Mouse (Mus musculus) c-Kit-negative CD71-positive TER-119-positive erythroid progenitor cells, embryonic 14.5 days (primary cell): Measurements from ENCODE around the gene Bfsp2.
"Not testable (repeated sequence)": the region's sequence is repeated elsewhere in the genome, so short reads cannot be mapped to it uniquely, and the experiment has no call there.

Source experiments
- DNase-seq: peaks from one replicate; pipeline ENCODE4 v3.0.0-alpha.2; 2013; ENCODE audit warnings: low read depth, low spot score

Gene Bfsp2

GRCm38 (mm10) chr9:103430431-103431220 is 49.6 kb downstream of the Bfsp2 start:
- no peak for DNase-seq

- DNase-seq, result no peak
Observed at GRCm38 (mm10) chr9:103426425-103426824, 53.8 kb downstream of the Bfsp2 start.

- DNase-seq, result no peak
Observed at GRCm38 (mm10) chr9:103424869-103425268, 55.4 kb downstream of the Bfsp2 start.

- no peak for DNase-seq
Observed at GRCm38 (mm10) chr9:103423951-103424350, 56.3 kb downstream of the Bfsp2 start.

- no peak for DNase-seq
Observed at GRCm38 (mm10) chr9:103423384-103423783, 56.8 kb downstream of the Bfsp2 start.

- no peak for DNase-seq
Observed at GRCm38 (mm10) chr9:103422847-103423246, 57.4 kb downstream of the Bfsp2 start.

GRCm38 (mm10) chr9:103420844-103421243 is 59.4 kb downstream of the Bfsp2 start:
- no peak for DNase-seq

- no peak for DNase-seq
Observed at GRCm38 (mm10) chr9:103418786-103419185, 61.4 kb downstream of the Bfsp2 start.

- not testable (repeated sequence) for DNase-seq
Observed at GRCm38 (mm10) chr9:103418267-103418666, 62.0 kb downstream of the Bfsp2 start.

GRCm38 (mm10) chr9:103413457-103413856 is 66.8 kb downstream of the Bfsp2 start:
- DNase-seq, result no peak

GRCm38 (mm10) chr9:103409119-103409518 is 71.1 kb downstream of the Bfsp2 start:
- DNase-seq, result no peak

- DNase-seq, result no peak
Observed at GRCm38 (mm10) chr9:103408136-103408777, 72.0 kb downstream of the Bfsp2 start.

GRCm38 (mm10) chr9:103403331-103403973 is 76.8 kb downstream of the Bfsp2 start:
- no peak for DNase-seq

GRCm38 (mm10) chr9:103398509-103399157 is 81.6 kb downstream of the Bfsp2 start:
- DNase-seq, result no peak

GRCm38 (mm10) chr9:103393256-103393655 is 87.0 kb downstream of the Bfsp2 start:
- no peak for DNase-seq

- no peak for DNase-seq
Observed at GRCm38 (mm10) chr9:103391796-103392372, 88.3 kb downstream of the Bfsp2 start.

- no peak for DNase-seq
Observed at GRCm38 (mm10) chr9:103389261-103389660, 91.0 kb downstream of the Bfsp2 start.

GRCm38 (mm10) chr9:103387011-103387653 is 93.1 kb downstream of the Bfsp2 start:
- DNase-seq, result no peak

- DNase-seq, result no peak
Observed at GRCm38 (mm10) chr9:103386573-103386972, 93.6 kb downstream of the Bfsp2 start.

GRCm38 (mm10) chr9:103385600-103385999 is 94.6 kb downstream of the Bfsp2 start:
- DNase-seq, result no peak

GRCm38 (mm10) chr9:103384141-103384796 is 96.0 kb downstream of the Bfsp2 start:
- no peak for DNase-seq
